Mouse (Mus musculus) right cerebral cortex, postnatal 36 days (tissue): ENCODE measurements around the gene Odf2.
"Not testable (repeated sequence)": the region's sequence is repeated elsewhere in the genome, so short reads cannot be mapped to it uniquely, and the experiment has no call there.

Experiments
- DNase-seq, 2 experiments: peaks; one replicate each; pipeline ENCODE4 v3.0.0; 2022; ENCODE audit warnings: low spot score in 2 of 2, mixed read lengths in 1 of 2

Odf2 gene

DNA sequence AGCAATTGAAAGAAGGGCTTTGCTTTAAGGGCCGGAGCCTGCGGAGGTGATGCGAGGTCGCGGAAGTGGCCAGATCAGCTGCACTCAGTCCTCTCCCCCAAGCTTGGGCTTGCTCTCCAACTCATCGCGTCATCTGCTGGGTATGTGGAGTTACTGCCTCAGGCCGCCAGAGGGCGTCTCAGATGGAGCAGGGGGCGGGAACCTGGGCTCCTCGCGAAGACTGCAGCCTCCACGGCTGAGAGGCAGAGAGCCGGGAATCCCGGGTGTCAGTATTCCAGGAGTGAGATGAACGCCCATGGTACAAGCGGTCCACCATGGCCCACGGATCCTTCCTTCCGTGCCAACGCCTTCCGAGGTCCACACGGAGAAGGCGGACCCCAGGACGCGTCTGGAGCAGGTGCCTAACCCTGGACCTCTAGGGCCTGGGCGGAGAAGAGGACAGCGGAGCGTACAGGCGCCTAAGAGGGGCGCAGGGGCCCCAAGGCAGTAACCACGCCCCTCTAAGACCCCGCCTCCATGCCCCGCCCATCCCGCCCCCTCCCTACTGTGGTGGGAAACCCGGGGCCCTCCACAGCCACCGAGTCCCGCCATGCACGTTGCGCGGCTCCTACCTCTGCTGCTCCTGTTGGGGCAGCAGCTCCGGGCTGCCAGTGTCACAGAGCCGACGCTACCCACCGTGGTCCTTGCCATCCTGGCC lies 19.9 kb upstream of the Odf2 start, which contains the start of gene Cercam:
TSS of gene Cercam (plus strand) at position 216 of the 697 bp plus-strand sequence.
- DNase-seq: peak; percentile 59 to 61

DNA sequence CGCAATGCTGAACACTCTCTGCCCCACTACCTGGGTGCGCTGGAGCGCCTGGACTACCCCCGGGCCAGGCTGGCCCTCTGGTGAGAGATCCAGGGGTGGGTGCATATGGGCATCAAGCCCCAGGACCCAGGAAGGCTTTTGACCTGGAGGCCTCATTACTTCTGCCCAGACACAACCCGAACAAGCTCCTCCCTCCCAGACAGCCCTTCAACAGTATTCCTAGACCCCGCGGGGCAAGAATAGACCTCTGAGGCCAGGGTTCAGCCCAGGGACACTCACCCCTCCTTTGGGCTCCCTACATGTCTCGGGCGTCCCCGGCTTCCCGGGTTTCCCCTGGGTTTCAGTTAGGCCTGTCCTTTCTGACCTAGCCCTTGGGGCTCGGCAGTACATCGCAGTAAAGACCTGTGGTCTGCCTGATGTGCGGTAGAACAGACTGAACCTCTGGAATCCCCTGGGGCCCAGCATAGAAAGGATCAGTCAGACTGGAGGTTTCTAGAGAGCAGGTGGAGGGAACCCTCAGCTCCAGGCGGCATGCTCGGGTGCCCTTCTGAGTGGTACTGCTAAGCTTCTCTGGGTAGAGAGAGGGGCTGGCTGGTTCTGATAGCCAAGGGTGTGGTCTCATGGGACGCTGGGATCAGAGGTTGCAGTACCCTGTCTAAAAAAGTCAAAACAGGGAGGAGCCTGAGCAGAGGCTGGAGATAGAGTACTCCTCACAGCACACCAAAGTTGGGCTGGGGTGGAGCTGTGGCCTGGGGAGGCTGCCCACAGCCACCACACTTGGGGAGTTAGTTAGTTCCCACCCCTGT lies 19.2 kb upstream of the Odf2 start:
- no peak for DNase-seq

DNA sequence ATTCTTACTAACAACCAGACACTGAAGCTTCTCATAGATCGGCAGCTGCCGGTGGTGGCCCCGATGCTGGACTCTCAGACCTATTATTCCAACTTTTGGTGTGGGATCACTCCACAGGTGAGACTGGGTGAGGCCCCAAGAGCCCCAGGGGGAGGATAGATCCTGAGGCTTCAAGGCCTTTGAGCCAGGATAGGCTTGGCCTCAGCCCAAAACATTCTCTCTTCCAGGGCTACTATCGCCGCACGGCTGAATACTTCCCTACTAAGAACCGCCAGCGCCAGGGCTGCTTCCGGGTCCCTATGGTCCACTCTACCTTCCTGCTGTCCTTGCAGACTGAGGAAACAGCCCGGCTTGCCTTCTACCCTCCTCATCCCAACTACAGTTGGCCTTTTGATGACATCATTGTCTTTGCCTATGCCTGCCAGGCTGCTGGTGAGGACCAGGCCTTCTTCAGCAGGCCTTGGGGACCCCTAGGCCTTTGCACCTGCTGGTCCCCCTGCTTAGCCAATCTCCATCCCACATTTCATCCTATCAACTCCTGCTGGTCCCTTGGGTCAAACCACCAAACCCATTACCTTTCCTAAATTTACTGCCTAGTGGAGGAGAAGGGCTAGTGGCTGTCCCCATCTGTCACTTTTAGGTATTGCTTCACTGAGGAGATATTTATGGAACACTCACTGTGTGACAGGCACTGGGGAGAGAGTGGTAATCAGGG lies 16.3 kb upstream of the Odf2 start:
- no peak for DNase-seq

DNA sequence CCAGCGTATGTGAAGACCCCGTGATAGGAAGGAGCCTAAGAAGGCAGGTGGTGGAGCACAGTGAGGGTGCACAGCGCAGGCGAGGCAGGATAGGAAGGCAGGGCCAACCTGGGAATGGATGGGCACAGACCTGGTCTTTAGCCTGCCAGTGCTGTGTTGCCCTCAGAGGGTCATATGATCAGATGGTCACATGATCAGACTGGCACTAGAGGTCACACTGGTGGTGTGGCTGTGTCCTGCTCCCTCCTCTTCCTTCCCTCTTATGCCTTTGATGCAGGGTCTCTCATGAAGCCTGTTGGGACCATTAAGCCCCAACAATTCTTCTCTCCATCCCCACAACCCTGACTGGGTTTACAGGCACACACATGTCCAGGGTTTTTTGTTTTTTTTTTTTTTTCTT lies 15.2 kb upstream of the Odf2 start:
- DNase-seq: no peak

DNA sequence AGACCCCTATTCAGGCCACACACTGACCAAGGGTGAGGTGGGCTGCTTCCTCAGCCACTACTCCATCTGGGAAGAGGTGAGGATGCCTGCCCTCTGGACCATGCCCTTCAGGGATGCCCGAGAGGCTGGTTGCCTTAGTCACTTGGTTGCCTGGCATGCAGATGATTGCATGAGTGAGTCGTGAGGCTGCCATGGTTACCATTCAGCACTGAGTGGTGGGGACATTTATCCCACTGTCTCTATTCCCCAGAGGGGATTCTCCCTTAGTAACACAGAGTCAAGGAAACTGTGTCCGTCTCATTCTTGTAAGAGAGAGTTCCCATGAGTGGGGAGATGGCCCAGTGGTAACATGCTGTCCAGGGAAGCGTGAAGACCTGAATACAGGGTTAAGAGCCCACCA lies 11.0 kb upstream of the Odf2 start:
- no peak for DNase-seq

DNA sequence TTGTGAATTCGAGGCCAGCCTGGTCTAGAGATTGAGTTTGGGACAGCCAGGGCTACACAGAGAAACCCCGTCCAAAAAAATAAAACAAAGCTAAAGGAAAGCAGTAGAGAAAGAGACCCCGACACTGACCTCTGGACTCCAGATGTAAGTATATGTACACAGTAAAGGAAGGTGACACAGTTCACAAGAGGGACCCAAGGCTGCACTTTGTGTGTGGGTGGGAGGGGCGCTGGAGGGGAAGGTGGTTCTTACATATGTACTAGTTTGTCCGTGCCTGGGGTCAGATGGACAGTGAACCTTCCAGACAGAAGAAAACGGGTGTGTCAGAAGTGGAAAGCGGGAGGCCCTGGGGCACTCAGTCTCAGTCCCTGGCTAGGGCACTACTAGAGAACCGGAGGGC lies 9.8 kb upstream of the Odf2 start:
- DNase-seq: no peak

DNA sequence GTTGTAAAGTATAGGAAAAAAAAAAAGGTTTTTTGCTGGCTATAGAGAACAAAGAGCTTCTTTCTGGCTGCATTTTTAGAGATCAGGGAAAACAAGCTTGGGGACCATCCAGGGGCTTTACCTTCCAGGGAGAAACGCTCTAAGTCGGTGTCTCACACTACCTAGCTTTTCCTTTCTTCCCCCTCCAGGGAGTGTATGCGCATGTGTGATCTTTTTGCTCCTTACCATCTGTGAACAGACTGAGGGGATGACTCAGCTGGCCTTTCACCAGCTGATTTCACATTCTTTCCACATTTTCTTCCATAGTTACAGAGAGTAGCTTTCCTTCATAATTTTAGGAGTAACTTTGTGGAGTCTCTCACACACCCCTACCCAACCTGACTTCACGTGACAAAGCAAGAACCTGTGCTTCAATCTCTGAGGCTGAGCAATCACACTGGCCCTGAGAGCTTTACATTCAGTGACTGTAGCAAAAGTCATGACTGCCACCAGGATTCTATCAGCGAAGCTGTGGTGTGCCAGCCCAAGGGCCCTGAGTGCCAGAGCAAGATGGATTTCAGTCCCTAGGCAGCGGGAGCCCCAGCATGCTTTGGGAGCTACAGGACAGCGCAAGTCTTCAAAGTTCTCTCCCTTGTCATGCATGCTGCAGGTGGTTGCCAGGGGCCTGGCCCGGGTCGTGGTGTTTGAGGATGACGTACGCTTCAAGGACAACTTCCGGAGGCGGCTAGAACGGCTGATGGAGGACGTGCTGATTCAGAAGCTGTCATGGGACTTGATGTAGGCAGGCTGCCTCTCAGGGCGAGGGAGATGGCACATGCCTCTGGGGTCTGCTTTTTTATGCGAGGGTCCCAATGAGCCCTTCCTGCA lies 8.8 kb upstream of the Odf2 start:
- DNase-seq: peak in 1 of 2 experiments; percentile 30

DNA sequence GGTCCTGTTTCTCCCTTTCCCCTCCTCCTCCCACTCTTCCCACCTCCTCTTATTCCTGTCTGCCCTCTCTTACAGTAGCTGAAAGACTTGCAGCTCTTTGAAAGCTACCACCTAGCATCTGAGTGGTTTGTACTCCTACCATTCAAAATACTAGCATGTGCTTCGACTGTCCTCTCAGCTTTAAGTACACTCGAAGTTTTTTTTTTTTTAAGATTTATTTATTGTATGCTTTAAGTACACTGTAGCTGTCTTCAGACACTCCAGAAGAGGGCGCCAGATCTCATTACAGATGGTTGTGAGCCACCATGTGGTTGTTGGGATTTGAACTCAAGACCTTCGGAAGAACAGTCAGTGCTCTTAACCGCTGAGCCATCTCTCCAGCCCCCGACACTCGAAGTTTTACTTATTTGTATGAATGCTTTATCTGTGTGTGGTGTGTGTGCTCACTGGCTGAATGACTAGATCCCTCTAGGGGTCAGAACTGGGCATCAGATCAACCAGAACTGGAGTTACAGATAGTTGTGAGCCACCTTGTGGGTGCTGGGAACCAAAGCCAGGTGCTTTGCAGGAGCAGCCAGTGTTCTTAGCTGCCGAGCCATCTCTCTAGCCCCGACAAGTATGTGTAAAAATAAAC lies 2.2 kb upstream of the Odf2 start:
- not testable (repeated sequence) for DNase-seq

DNA sequence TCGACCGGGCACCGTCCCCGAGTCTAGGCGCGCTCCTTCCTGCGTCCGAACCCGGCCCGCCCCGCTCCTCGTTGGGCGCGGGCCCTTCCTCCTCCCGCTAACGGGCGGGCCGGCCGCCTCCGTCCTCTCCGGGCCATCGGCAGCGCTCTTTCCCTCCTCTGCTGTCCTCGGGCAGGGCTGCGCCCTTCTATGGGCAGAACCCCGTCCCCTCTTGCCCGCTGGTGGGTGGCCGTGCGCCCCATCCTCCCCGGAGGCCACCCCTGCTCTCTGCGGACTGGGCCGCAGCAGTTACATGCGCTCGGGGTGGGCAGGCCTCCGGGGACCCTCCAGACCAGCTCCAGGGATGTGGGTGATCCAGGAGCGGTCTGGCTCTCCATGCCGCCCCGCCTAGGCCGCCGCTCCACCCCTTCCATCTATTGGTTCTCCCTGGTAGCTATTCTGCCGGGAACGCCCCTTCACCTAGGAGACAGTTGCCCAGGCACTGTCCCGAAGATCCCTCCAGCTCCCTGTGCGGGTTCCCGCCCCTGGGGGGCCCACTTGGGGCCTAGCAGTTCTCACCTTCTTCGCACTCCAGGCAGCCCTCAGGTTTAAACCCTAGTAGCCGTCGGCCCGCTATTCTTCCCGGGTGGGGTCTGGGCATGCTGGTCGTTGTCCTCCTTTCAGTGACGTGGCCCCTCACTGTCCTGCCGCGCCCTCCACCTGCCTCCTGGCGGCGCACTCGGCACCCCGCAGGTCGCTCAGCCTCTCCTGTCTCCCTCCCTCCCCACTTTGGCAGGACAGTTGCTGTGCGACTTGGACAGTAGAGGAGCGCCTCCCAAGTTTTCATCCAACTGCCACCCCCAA lies 1.2 kb downstream of the Odf2 start:
- peak; percentile 79 to 81 for DNase-seq

DNA sequence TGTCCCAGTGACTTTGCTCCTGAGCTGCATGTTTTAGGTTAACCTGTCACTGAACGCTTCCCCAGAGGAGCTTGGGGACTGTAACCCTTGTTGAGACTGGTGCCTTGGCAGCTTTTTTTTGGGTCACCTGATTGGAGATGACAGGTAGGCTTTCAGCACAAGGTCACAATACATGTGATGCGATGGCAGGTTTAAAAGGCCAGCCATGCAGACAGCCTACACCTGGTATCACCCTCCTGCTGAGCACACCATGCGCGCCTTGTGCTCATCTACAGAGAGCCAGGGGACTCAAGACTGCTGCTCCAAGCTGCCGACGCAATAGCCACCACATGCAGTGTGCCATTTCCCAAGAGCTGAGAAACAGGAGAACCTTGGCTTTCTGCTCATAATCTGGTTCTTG lies 2.8 kb downstream of the Odf2 start:
- no peak for DNase-seq

DNA sequence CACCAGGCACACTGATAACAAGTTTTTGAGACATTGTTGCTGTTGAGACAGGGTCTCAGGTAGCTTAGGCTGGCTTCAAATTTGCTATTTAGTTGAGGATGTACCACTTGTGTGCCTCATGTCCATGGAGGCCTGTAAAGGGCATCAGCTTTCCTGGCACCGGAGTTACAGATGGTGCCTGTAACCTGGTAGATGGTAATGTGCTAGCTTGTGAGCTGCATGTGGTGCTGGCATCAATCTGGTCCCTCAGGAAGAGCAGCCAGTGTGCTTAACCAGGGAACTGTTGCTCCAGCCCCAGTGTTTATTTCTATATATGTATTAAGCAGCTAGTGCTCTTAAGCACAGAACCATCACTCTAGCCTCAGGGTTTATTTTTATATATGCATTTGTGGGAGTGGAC lies 7.0 kb downstream of the Odf2 start:
- no peak for DNase-seq

DNA sequence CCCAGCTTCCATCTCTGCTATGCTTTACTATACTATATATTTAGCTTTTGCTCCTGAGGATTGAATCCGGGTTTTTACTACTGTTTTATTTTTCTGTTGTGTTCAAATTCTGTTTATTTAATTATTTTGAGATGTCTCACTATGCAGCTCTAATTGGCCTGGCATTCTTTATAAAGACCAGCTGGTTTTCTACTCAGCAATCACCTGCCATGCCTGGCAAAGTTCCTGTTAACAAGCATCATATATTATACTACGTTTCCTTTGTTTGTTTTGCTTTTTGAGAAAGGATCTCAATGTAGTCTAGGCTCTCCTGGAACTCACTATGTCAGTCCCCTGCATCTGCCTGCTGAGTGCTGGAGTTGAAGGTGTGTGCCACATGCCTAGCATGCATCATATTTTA lies 8.3 kb downstream of the Odf2 start:
- DNase-seq: no peak

DNA sequence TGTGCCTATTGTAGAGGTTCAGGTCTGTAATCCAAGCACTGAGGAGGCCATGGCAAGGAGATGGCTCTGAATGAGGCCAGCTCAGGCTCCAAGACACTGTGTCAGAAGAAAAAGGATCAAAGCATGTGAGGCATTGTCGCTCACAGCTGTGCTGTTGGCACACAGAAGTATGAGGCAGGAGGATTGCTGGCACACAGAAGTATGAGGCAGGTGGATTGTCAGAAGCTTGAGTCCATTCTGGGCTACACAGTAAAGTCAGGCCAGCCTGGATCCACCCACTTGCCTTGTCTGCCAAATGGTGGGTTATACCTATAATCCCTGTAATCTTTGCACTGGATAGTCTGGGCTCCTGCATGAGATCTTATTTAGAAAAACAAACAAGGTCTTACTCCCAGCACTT lies 9.1 kb downstream of the Odf2 start:
- no peak for DNase-seq

DNA sequence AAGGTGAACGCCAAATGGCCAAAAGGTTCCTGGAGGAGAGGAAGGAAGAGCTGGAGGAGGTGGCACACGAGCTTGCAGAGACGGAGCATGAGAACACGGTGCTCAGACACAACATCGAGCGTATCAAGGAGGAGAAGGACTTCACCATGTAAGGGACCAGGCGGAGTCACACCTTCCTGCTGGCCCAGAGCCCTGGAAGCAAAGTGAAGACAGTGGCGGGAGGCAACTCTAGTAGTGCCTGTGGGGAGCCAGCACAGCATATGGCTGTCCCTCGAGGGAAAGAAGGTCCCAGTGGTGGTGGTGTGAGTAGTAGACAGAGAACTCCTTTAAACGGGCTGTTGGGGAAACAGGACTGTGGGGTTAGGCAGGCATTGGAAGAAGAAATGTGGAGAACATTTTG lies 13.2 kb downstream of the Odf2 start:
- no peak for DNase-seq

DNA sequence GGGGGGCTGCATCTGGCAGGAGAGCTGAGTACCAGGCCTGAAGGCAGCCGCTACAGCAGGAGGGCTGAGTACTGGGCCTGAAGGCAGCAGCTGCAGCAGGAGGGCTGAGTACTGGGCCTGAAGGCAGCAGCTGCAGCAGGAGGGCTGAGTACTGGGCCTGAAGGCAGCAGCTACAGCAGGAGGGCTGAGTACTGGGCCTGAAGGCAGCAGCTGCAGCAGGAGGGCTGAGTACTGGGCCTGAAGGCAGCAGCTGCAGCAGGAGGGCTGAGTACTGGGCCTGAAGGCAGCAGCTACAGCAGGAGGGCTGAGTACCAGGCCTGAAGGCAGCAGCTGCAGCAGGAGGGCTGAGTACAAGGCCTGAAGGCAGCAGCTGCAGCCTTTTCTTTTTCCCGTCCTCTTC lies 19.1 kb downstream of the Odf2 start:
- not testable (repeated sequence) for DNase-seq

DNA sequence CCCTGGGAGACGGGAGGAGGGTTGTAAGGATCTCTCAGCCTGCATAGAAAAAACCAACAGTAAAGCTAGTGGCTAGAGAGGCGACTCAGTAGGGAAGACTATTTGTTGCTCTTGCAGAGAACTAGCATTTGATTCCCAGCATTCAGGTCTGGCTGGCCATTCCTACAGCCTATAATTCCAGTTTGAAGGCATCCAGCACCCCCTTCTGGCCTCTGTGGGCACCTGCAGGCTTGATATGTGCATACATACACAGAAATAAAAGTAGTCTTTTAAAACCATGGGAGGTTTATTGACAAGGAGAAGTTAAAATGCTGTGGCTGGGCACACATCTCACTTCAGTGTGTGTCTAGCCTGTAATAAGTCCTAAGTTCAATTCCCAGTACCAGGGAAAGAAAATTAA lies 21.0 kb downstream of the Odf2 start:
- no peak for DNase-seq

DNA sequence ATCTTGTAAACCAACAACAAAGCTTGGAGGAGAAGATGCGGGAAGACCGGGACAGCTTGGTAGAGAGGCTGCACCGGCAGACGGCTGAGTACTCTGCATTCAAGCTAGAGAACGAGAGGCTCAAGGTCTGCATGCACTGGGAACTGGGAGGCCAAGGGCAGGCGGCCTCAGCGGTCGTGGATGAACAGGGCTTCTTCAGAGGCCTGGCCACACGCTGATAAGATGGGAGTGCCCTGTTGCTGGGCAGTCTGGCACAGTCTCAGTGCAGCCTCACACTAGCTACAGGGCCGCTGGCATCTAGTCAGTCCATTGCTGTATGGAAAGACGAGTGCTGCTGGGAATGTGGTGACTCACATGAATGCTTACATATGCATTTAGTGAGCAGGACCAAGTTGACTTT lies 28.6 kb downstream of the Odf2 start:
- DNase-seq: no peak

DNA sequence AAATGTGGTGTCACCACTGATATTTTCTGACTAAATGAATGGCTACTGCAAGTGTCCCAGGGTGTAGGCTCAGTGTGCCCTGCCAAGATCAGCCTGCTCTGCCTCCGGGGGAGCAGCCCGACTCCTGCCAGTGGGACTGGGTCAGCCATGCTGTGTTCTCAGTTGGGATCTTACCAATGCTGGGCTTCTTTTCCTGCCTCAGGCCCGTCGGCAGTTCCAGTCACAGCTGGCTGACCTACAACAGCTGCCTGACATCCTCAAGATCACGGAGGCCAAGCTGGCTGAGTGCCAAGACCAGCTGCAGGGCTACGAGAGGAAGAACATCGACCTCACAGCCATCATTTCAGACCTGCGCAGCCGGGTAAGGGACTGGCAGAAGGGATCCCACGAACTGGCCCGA lies 33.0 kb downstream of the Odf2 start:
- peak in 1 of 2 experiments; percentile 14 for DNase-seq

DNA sequence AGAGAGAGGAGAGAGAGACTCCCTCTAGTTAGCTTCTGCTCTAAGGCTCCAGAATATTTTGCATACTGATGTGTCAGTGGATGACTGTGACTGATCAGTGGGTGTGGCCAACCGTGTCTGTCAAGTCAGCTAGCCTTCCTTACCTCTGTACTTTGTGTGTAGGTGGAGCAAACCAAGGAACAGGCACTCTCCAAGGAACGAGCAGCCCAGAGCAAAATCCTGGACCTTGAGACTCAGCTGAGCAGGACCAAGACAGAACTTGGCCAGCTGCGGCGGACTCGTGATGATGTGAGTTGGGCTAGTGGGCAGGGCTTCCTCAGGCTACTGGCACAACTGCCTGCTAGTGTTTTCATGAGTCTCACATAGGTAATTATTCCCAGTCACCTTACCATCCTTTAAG lies 37.5 kb downstream of the Odf2 start:
- no peak for DNase-seq

DNA sequence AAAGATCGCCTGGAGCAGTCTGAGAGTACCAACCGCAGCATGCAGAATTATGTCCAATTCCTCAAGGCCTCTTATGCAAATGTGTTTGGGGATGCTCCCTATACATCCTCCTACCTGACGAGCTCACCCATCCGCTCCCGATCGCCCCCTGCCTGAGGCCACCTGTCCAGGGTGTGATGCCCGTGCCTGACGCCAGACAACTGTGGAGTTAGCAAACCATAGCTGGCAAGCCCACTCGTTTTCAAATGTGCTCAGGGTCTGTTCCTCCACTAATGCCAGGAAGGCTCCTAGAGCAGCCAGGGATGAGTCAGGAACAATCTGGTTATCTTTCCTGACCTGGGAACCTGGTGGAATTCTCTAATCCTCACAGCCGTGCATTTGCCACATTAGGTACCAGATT lies 41.5 kb downstream of the Odf2 start:
- DNase-seq: no peak
